8 mouse cellular contexts compared by ENCODE assay signal in the genomic region with DNA sequence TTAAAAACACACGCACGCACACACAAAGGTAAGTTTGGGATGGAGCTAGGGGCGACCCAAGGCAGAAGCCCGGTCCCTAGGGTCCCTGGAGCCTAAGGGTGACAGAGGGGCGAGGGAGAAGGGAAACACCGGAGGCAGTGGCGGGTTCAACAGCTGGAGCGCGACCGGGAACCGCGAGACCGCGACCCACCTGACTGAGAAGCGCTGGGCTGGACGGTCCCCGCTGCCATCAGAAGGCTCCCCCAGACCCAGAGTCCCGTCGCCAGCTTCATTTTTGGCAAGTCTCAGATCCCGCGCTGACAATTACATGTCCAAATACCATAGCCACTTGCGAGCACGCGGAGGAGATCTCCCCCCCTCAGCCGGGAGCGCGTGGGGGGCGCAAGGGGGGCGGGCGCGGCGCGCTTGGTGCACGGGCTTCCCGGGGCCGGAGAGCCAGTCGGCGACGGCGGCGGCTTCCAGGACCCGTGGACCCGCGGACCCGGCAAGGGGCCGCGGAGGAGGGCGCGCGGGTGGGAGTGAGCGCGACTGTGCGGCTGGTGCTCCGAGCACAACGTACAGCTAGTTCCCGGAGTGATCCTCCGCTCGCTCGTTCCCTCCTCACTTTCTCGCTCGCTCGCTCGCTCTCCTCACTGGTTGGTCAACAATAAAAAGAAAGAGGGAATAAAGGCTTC. TPM values are rescaled to one million over a fixed set of nuclear protein-coding genes. Genes with fewer than 3 reads are reported as not detected.
A peak's percentile ranks its signal among the peaks of the same experiment; 100 is the strongest.
DNase-seq lines count a peak whose midpoint lies in the region; ATAC-seq and TF ChIP-seq lines count a peak whose summit lies in the region.
"Had no signal": no experiment of that assay in that cellular context is flagged by ENCODE, and none has a peak within 500 bp of the region (broad histone marks: within the 10 kb centered on the region; RNA-seq: fewer than 3 reads in every experiment).

Erbb4 (minus strand) TSS at position 575 of the 674 bp plus-strand sequence.

- DNase-seq in adrenal gland, adult 2 months: peak; percentile 4
- DNase-seq in cerebellum, adult 11-12 months: peak; percentile 41
- peak; percentile 56 for DNase-seq in hindbrain, postnatal 0 days (ENCODE audit: low spot score)
- DNase-seq in left cerebral cortex, postnatal 14 days (ENCODE audit: low spot score in 2 of 2): peak; percentile 5 to 40
- peak; percentile 75 for DNase-seq in midbrain, embryonic 14.5 days

- ATAC-seq in forebrain, embryonic 15.5 days (replicated peaks): peak; percentile 69
- peak; percentile 45 for ATAC-seq in hindbrain, postnatal 0 days
- ATAC-seq in midbrain, embryonic 14.5 days (ENCODE audit: low FRiP score, low TSS enrichment): peak; percentile 40
- no peak for ATAC-seq in erythroblast, adult 5-6 weeks (replicated peaks; ENCODE audit: low FRiP score, poor library complexity, severe bottlenecking)

- TF ChIP-seq CTCF in hindbrain, postnatal 0 days (IDR thresholded peaks at IDR 0.05; ENCODE audit: low read depth): no peak

- H3K9ac ChIP-seq in forebrain, embryonic 15.5 days (replicated peaks): peak within 1 kb of the TSS; percentile 66
- H3K9ac ChIP-seq in hindbrain, postnatal 0 days (replicated peaks; ENCODE audit: low read length): peak within 1 kb of the TSS; percentile 67
- H3K9ac ChIP-seq in midbrain, embryonic 14.5 days (replicated peaks; ENCODE audit: low read length): peak within 1 kb of the TSS; percentile 78

- H3K4me1 ChIP-seq in forebrain, embryonic 15.5 days: peaks cover 32% of the 10 kb centered on the region
- no peaks in the 10 kb centered on the region for H3K4me1 ChIP-seq in hindbrain, postnatal 0 days (ENCODE audit: insufficient read depth, low read length)
- peaks cover 8% of the 10 kb centered on the region; the same call in 1 of the 2 replicates for H3K4me1 ChIP-seq in midbrain, embryonic 14.5 days (ENCODE audit: control insufficient read depth, insufficient read depth, low read length)

- peak within 1 kb of the TSS; percentile 72 for H3K27ac ChIP-seq in forebrain, embryonic 15.5 days (replicated peaks)
- H3K27ac ChIP-seq in hindbrain, postnatal 0 days: peak within 1 kb of the TSS; percentile 81
- peak within 1 kb of the TSS; percentile 82 for H3K27ac ChIP-seq in midbrain, embryonic 14.5 days (replicated peaks; ENCODE audit: low read depth, low read length)

- H3K36me3 ChIP-seq in forebrain, embryonic 15.5 days: no peaks in the 10 kb centered on the region
- no peaks in the 10 kb centered on the region for H3K36me3 ChIP-seq in hindbrain, postnatal 0 days (ENCODE audit: insufficient read depth, low read length)
- no peaks in the 10 kb centered on the region for H3K36me3 ChIP-seq in midbrain, embryonic 14.5 days (ENCODE audit: control insufficient read depth, insufficient read depth, low read length)

- H3K4me2 ChIP-seq in forebrain, embryonic 15.5 days (replicated peaks): peak within 1 kb of the TSS; percentile 98
- peak within 1 kb of the TSS; percentile 90 for H3K4me2 ChIP-seq in hindbrain, postnatal 0 days (ENCODE audit: low read depth, low read length)
- peak within 1 kb of the TSS; percentile 88 for H3K4me2 ChIP-seq in midbrain, embryonic 14.5 days (ENCODE audit: low read length)

- no peaks in the 10 kb centered on the region for H3K9me3 ChIP-seq in forebrain, embryonic 15.5 days
- no peaks in the 10 kb centered on the region for H3K9me3 ChIP-seq in hindbrain, postnatal 0 days (ENCODE audit: low read length)
- no peaks in the 10 kb centered on the region for H3K9me3 ChIP-seq in midbrain, embryonic 14.5 days (ENCODE audit: control insufficient read depth, low read length)

- H3K27me3 ChIP-seq in forebrain, embryonic 15.5 days: peaks cover 29% of the 10 kb centered on the region
- H3K27me3 ChIP-seq in hindbrain, postnatal 0 days (ENCODE audit: insufficient read depth, low read length): no peaks in the 10 kb centered on the region
- 0 out of 2 replicates have a peak, but pooled peaks cover 3% of the 10 kb centered on the region for H3K27me3 ChIP-seq in midbrain, embryonic 14.5 days (ENCODE audit: control insufficient read depth, insufficient read depth, low read length)

- WGBS in forebrain, embryonic 15.5 days: under 1% methylated on average over 63 of the region's 63 CpGs
- under 1% methylated on average over 63 of the region's 63 CpGs for WGBS in hindbrain, postnatal 0 days
- under 1% methylated on average over 63 of the region's 63 CpGs for WGBS in midbrain, embryonic 14.5 days

- H3K4me3 ChIP-seq in forebrain, embryonic 15.5 days: peak within 1 kb of the TSS; percentile 71
- peak within 1 kb of the TSS; percentile 69 for H3K4me3 ChIP-seq in hindbrain, postnatal 0 days (ENCODE audit: low read length)
- peak within 1 kb of the TSS; percentile 76 for H3K4me3 ChIP-seq in midbrain, embryonic 14.5 days (replicated peaks; ENCODE audit: low read depth, low read length)
- H3K4me3 ChIP-seq: erythroblast, embryonic 14.5 days had no signal

- intact Hi-C loops in left cerebral cortex, postnatal 14 days (cut with DNase I): no loop called here

RNA-seq across cellular contexts. Expression of gene Erbb4, which starts in this region (rescaled TPM):
- total RNA-seq in adrenal gland, adult 2 months (2021): 1 to 10 TPM in 1 of 2 experiments, under 1 TPM in 1; 0.38 to 1.8 TPM
- 0.03 and 0.19 TPM in 2 replicates for polyA plus RNA-seq in adrenal gland, adult 2 months (2012; rRNA removed)
- 14.2 and 17.4 TPM in 2 replicates for polyA plus RNA-seq in forebrain, embryonic 15.5 days (2015; fragmentation: Nextera tagmentation; extraction: Ambion mirVana)
- total RNA-seq in hindbrain, postnatal 0 days (2014; rRNA removed): 46.4 and 52.8 TPM in 2 replicates
- polyA plus RNA-seq in hindbrain, postnatal 0 days (2015; fragmentation: Nextera tagmentation; extraction: Ambion mirVana): 13.3 and 13.9 TPM in 2 replicates
- total RNA-seq in left cerebral cortex, postnatal 14 days (2021): 10 to 100 TPM; 55.3 to 57.2 TPM
- 17.8 and 22.3 TPM in 2 replicates for polyA plus RNA-seq in midbrain, embryonic 14.5 days (2014; fragmentation: Nextera tagmentation; extraction: Ambion mirVana)
- not detected in 2 replicates for total RNA-seq in erythroblast, adult 5-6 weeks (2015; ENCODE audit: low replicate concordance)
- under 0.01 TPM in 2 replicates for total RNA-seq in erythroblast, adult 5-6 weeks (2017; ENCODE audit: low replicate concordance)
- polyA plus RNA-seq: erythroblast, embryonic 14.5 days had no signal

Comparison
In these comparisons a context has a peak if more than half of its experiments do, and no peak if none do; other contexts are left out.
1. RNA of gene Erbb4 (total RNA-seq): 55.3 to 57.2 TPM in left cerebral cortex, postnatal 14 days and 46.4 to 52.8 TPM in hindbrain, postnatal 0 days; 0.38 to 1.8 TPM in adrenal gland, adult 2 months and under 0.01 TPM in erythroblast, adult 5-6 weeks; every median in the first group is over 10 times any median in the second.
2. RNA of gene Erbb4 (polyA plus RNA-seq): 17.8 to 22.3 TPM in midbrain, embryonic 14.5 days, 14.2 to 17.4 TPM in forebrain, embryonic 15.5 days and 13.3 to 13.9 TPM in hindbrain, postnatal 0 days; 0.03 to 0.19 TPM in adrenal gland, adult 2 months; every median in the first group is over 10 times any median in the second.
3. DNase-seq: peak in every context shown above with its lines; median percentile 75 in midbrain, embryonic 14.5 days; 56 in hindbrain, postnatal 0 days; 41 in cerebellum, adult 11-12 months; 22 in left cerebral cortex, postnatal 14 days; 4 in adrenal gland, adult 2 months.
4. Peak in every context shown above with its lines, with median percentiles within 50 percentile points of each other: H3K27ac ChIP-seq, H3K4me2 ChIP-seq, H3K4me3 ChIP-seq and H3K9ac ChIP-seq.